Mouse (Mus musculus) cerebellum, adult 2 months (tissue): Measurements from ENCODE around the gene Nifk. TPM values are rescaled to one million over a fixed set of nuclear protein-coding genes. Genes with fewer than 3 reads are reported as not detected.

Experiments used
- DNase-seq, 2 experiments: peaks; one replicate each; pipeline ENCODE4 v3.0.0; 2021
- H3K27ac ChIP-seq: fragments of 200-500 bp; 2 replicates; pipeline ENCODE4 v1.5.1; 2012; ENCODE audit warnings: low read length, control low read depth, inconsistent platforms; ENCODE audit not compliant: insufficient read depth
- H3K27me3 ChIP-seq: fragments of 200-500 bp; 2 replicates; pipeline ENCODE4 v1.6.1; 2012; ENCODE audit warnings: inconsistent platforms, mild to moderate bottlenecking, low read length, moderate library complexity; ENCODE audit not compliant: control insufficient read depth, insufficient read depth
- H3K4me1 ChIP-seq: fragments of 200-500 bp; 2 replicates; pipeline ENCODE4 v1.6.1; 2011; ENCODE audit warnings: low read length; ENCODE audit not compliant: control insufficient read depth, insufficient read depth
- H3K4me3 ChIP-seq: fragments of 200-500 bp; replicated peaks from 2 replicates; pipeline ENCODE3; 2011; ENCODE audit warnings: mild to moderate bottlenecking, low read depth, low read length, control low read depth; ENCODE audit not compliant: insufficient read depth
- CTCF ChIP-seq: fragments of 200-500 bp; IDR thresholded peaks from 2 replicates; pipeline ENCODE4 v1.5.1; 2011; ENCODE audit warnings: low read depth, mild to moderate bottlenecking, control low read depth, low read length, moderate library complexity, borderline replicate concordance; ENCODE audit not compliant: insufficient read depth
- POLR2A ChIP-seq: fragments of 200-500 bp; IDR thresholded peaks from 2 replicates; pipeline ENCODE4 v1.6.1; 2011; ENCODE audit warnings: low read length, control low read depth, borderline replicate concordance; ENCODE audit not compliant: insufficient read depth
- WGBS: fragments of 180-500 bp; shearing (Covaris S2); methylation state at CpG from one replicate; pipeline ENCODE4 v1.1.7; 2018; 5-methylcytosine and 5-hydroxymethylcytosine counted together
- polyA plus RNA-seq: library from polyadenylated mRNA; depleted of rRNA; stranded (reverse); fragments of >200 nt; gene quantifications from 2 replicates; pipeline ENCODE4 v1.2.3, GENCODE M21; 2012

Nifk gene
- polyA plus RNA-seq, 1 experiment = 23.0 TPM

DNA sequence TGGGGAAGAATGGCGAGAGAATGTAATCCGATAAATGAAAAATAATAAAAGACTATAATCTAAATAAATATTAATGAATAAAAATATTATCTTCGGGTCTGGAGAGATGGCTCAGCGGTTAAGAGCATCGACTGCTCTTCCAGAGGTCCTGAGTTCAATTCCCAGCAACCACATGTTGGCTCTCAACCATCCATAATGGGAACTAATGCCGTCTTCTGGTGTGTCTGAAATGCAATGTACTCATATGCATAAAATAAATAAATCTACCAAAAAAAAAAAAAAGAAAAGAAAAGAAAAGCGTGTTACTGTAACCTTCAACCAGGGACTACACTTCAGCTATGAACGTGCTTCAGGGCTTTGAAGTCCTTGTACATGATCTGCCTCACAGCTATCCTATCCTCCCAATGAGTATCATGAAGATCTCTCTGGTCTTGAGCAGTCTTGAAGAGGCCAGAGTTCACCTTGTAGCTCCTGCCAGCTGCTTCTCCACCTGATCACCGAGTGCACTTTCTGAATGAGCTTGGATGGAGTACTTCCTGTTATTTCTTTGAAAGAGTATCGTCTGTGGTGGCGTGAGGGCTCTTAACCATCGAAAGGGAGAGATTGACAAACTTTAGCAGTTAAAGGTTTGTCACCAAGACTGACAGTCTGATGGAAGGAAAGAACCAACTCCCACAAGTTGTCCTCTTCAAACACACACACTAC is 9.9 kb upstream of the Nifk start, which contains the start of gene Tsn:
TSS of gene Tsn (minus strand) at position 118 of the 705 bp plus-strand sequence.
- 52% methylated on average over 12 of the region's 12 CpGs for WGBS
- TF ChIP-seq CTCF (no peak), POLR2A (no peak)

DNA sequence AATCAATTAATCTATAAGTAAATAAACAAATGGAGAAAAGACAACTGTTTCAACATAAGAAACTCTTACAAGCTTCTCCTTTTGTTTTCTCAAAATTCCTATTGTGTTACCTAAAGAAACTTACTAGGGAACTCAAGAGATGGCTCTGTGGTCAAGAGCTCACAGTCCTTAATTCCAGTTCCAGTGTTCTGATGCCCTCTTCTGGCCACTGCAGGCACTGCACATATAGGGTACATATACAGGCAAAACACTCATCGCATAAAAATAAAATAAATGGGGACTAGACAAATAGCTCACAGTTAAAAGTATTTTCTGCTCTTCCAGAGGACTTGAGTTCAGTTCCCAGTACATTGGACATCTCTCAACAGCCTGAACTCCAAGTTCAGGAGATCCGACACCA is 943 bp upstream of the Nifk start:
- TF ChIP-seq CTCF (peak; percentile 15; the same call in 1 of the 2 replicates), POLR2A (no peak)
- Histone ChIP-seq H3K27ac (no peak overlapping the region), H3K4me1 (peaks cover 4% of the 10 kb centered on the region), H3K27me3 (no peaks in the 10 kb centered on the region), H3K4me3 (no peak overlapping the region)
- 72% methylated on average over 2 of the region's 2 CpGs for WGBS
- peak; percentile 19 to 28 for DNase-seq

More for the DNA sequence above, 9.9 kb upstream of the Nifk start, which contains the start of gene Tsn:
- Histone ChIP-seq H3K4me1 (no peaks in the 10 kb centered on the region), H3K27ac (peak within 1 kb of the TSS; percentile 99), H3K4me3 (peak within 1 kb of the TSS; percentile 100), H3K27me3 (no peaks in the 10 kb centered on the region)
- DNase-seq = peak in 1 of 2 experiments; percentile 26

DNA sequence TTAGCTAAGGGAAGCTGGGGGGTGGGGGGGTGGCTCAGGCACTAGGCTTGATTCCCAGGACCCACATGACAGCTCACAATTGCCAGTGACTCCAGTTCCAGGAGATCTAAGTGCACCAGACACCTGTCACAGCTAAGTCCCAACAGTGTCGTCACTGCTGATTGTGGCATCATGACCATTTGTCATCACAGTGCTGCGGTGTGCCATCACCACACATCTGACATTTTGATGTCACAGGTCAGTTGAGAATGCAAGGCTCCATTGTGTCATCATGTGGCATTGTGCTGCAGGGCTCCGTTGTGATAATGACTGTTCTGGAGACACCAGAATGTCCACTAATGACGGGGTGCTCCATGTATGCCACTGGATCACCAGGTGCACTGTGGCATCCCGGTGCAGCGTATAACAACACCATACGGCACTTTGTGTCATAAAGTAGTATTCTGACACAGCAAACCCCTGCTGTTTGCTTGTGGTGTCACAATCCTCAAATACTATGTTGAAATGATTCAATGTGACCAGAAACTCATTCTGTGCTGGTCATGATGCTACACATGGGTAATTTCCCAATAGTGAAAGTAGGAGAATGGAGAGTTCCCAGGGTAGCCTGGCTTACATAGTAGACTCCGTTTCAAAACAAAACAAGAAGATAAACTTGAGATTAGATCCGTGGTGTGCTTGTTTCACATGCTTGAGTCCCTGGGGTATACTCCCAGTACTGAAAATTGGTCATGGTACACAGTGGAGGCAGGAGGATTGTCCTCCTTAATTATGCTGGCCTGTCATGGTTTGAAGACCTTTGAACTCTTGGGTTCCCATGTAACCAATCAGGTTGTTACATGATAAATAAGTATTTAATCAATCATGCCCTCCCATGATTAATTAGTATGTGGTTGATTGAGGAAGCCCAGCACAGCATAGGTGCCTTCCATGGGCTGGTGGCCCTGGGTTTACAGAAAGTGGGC is 13.4 kb downstream of the Nifk start:
- Histone ChIP-seq H3K4me1 (no peaks in the 10 kb centered on the region), H3K4me3 (no peak overlapping the region), H3K27me3 (no peaks in the 10 kb centered on the region), H3K27ac (no peak overlapping the region)
- TF ChIP-seq POLR2A = no peak
- TF ChIP-seq CTCF = no peak
- DNase-seq = no peak
- 80% methylated on average over 9 of the region's 9 CpGs for whole genome bisulfite sequencing

DNA sequence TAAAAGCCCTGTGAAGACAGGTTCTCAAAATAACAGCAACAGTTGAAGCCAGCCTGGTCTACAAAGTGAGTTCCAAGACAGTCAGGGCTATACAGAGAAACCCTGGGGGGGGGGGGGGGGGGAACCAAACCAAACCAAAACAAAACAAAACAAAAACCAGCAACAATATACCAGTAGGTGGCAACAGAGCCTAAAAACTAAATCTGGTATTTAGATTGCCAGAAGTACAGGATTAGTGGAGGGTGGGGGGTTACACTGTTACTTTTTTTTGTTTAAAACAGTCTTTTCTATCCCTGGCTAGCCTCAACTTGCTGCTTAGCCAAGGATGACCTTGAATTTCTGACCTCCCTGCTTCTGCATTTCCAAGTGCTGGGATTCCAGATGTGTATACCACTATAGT is 14.2 kb downstream of the Nifk start:
- DNase-seq = no peak
- no peaks in the 10 kb centered on the region for H3K27me3 ChIP-seq
- H3K27ac ChIP-seq = no peak overlapping the region
- no peak for TF ChIP-seq POLR2A
- no peak for TF ChIP-seq CTCF
- H3K4me3 ChIP-seq = no peak overlapping the region
- no peaks in the 10 kb centered on the region for H3K4me1 ChIP-seq

DNA sequence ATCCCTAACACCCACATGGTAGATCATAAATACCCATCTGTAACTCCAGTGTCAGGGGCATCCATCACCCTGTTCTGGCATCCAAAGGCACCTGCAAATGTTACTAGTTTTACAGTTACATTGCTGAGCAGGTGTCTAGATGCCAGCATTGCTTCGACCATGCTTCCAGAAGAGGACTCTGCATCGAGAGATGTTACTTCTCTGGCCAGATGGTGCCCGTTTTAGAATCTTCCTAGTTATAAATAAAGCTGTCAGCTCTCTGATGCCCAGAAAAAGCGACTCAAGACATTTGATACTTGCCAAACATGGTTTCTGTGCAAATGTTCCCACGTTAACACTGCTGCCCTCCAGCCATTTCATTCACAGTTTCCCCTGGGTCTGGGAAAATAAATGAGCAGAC is 16.3 kb downstream of the Nifk start:
- Histone ChIP-seq H3K27ac (no peak overlapping the region), H3K4me3 (no peak overlapping the region), H3K4me1 (no peaks in the 10 kb centered on the region), H3K27me3 (no peaks in the 10 kb centered on the region)
- TF ChIP-seq CTCF (no peak), POLR2A (no peak)
- whole genome bisulfite sequencing = 69% methylated on average over 5 of the region's 5 CpGs
- no peak for DNase-seq

DNA sequence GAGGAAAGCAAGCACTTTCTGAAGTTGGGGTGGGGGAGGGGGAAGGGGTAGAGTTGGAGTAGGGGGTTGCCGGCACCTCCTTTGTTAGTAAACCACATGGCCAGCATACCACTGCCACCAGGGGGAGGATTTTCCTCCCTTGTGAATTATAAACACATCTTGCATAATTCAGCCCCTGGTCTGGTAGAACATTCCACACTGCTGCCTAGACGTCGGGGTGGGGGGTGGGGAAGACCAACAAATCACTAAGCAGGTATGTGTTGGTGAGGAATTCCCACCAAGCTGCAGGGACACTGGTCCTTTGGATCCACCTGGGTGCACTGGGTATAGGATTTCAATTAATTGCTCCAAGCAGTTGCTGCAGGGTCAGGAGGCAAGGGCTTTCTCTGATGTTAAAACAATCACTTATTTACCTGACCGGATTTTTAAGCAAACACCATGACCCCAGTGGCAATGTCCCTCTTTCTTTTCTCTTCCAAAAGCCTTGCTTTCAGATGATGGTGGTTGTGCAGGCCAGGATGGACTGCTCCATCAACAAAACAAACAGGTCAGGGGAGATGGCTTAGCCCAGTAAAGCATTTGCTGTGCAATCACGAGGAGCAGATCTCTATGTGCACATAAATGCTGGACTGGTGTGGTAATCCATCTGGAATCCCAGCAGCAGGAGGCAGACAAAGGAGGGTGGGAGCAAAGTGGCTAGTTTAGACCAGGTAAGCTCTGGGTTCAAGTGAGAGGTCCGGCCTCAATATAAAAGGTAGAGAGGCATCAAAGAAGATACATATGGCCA is 22.2 kb downstream of the Nifk start:
- Histone ChIP-seq H3K27me3 (no peaks in the 10 kb centered on the region), H3K4me3 (no peak overlapping the region), H3K4me1 (no peaks in the 10 kb centered on the region), H3K27ac (no peak overlapping the region)
- 45% methylated on average over 6 of the region's 6 CpGs for WGBS
- no peak for DNase-seq
- TF ChIP-seq POLR2A = no peak
- no peak for TF ChIP-seq CTCF

DNA sequence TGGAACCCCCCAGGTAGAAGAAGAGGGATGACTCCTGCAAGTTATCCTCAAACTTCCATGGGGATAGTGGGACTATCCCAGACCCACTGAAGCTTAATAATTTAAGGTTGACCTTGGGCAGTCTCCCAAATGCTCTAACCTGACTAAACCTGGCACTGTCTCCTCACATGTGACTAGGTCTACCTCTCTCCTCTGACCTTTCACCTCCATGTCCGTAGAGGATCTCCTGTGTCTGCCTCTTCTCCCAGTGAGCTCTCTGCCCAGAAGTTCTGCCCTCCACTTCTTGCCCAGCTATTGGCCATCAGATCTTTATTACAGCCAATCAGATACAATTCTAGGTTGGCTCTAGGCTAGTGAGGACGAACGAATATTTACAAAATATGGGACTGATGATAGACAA is 28.3 kb downstream of the Nifk start:
- Histone ChIP-seq H3K27ac (no peak overlapping the region), H3K4me3 (no peak overlapping the region), H3K27me3 (no peaks in the 10 kb centered on the region), H3K4me1 (no peaks in the 10 kb centered on the region)
- TF ChIP-seq POLR2A (no peak), CTCF (no peak)
- WGBS = 69% methylated on average over 3 of the region's 3 CpGs
- no peak for DNase-seq
